Mouse (Mus musculus) G1E (cell line): Measurements from ENCODE around the gene Lime1. TPM values are rescaled to one million over a fixed set of nuclear protein-coding genes. Genes with fewer than 3 reads are reported as not detected.
A peak's percentile ranks its signal among the peaks of the same experiment; 100 is the strongest.

Source experiments
- ATAC-seq: 2 replicates; pipeline ENCODE4 v1.8.0; 2016; ENCODE audit warnings: mild to moderate bottlenecking; ENCODE audit not compliant: insufficient number of reproducible peaks, poor library complexity, low FRiP score, severe bottlenecking; ENCODE audit errors: extremely low read depth
- DNase-seq: peaks from one replicate; pipeline ENCODE4 v3.0.0; 2012; ENCODE audit warnings: low spot score
- H3K27me3 ChIP-seq: 2 replicates; pipeline ENCODE4 v1.6.1; 2012; ENCODE audit warnings: mild to moderate bottlenecking, low read length, inconsistent platforms; ENCODE audit not compliant: insufficient read depth
- H3K36me3 ChIP-seq: replicated peaks from 2 replicates; pipeline ENCODE3; 2012; ENCODE audit warnings: mild to moderate bottlenecking, inconsistent platforms
- H3K4me1 ChIP-seq: 2 replicates; pipeline ENCODE4 v1.6.1; 2012; ENCODE audit warnings: low read depth, low read length, inconsistent platforms, mixed read lengths; ENCODE audit not compliant: insufficient read depth
- H3K4me3 ChIP-seq: 2 replicates; pipeline ENCODE4 v1.5.1; 2012; ENCODE audit warnings: low read depth, mild to moderate bottlenecking, inconsistent platforms, low read length, moderate library complexity, mixed read lengths
- H3K9me3 ChIP-seq: replicated peaks from 2 replicates; pipeline ENCODE4 v1.6.1; 2012; ENCODE audit warnings: inconsistent platforms
- CTCF ChIP-seq: IDR thresholded peaks from 2 replicates; pipeline ENCODE4 v1.5.1; 2012; ENCODE audit warnings: low read depth, low read length, inconsistent platforms, mixed read lengths
- GATA1 ChIP-seq: IDR thresholded peaks from 2 replicates; pipeline ENCODE4 v1.6.1; 2012; ENCODE audit warnings: borderline replicate concordance, low read length, inconsistent platforms, mixed read lengths
- GATA2 ChIP-seq: IDR thresholded peaks from 2 replicates; pipeline ENCODE4 v1.6.1; 2012; ENCODE audit warnings: low read depth, low read length, inconsistent platforms, borderline replicate concordance
- POLR2AphosphoS5 ChIP-seq: IDR thresholded peaks from 2 replicates; pipeline ENCODE4 v1.6.1; 2012; ENCODE audit warnings: low read depth, low read length, inconsistent platforms; ENCODE audit not compliant: insufficient replicate concordance
- TAL1 ChIP-seq: conservative IDR thresholded peaks from 2 replicates; pipeline ENCODE4 v1.6.1; 2012; ENCODE audit warnings: low read depth, low read length, inconsistent platforms, mixed read lengths
- polyA plus RNA-seq: library from polyadenylated mRNA; stranded (reverse); fragments of >175 nt; gene quantifications from 2 replicates; pipeline ENCODE4 v1.2.3, GENCODE M21; 2012
- total RNA-seq, 2 experiments: library from RNA; stranded (forward) in 1 of 2; stranded (reverse) in 1 of 2; fragments of 200-1000 nt in 1 of 2; fragments of >200 nt in 1 of 2; fragmentation: Nextera tagmentation in 1 of 2; gene quantifications; 2 replicates each; pipeline ENCODE4 v1.2.3; 2014 to 2017

Gene Lime1
- total and polyA plus RNA-seq, 3 experiments = 15.3 to 29.9 (median 16.1) TPM

DNA sequence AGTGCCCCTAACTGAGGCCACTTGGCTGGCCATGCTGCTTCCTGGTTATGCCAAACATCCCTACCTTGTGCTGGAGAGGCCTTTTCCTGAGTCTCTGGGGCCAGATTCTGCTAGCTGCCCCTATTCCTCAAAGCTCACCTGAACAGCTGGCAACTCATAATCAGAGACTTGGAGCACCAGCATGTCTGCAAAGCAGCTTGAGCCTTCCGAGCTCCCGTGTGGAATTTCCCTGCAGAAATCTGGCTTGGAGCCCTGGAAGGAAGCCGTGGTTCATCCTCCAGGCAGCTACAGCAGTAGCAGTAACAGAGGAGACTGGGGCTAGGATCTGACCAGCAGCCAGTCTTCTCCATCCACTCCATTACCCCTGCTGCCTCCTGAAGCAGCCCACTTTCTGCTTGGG, 6.0 kb downstream of the Lime1 start:
- no peak for TF ChIP-seq POLR2AphosphoS5
- TF ChIP-seq TAL1 = no peak
- TF ChIP-seq GATA2 = no peak
- TF ChIP-seq GATA1 = no peak
- no peak for TF ChIP-seq CTCF
- Histone ChIP-seq H3K9me3 (no peaks in the 10 kb centered on the region), H3K36me3 (peaks cover 72% of the 10 kb centered on the region), H3K27me3 (no peaks in the 10 kb centered on the region), H3K4me1 (no peaks in the 10 kb centered on the region), H3K4me3 (no peak overlapping the region)
- ATAC-seq (no peak), DNase-seq (no peak)

DNA sequence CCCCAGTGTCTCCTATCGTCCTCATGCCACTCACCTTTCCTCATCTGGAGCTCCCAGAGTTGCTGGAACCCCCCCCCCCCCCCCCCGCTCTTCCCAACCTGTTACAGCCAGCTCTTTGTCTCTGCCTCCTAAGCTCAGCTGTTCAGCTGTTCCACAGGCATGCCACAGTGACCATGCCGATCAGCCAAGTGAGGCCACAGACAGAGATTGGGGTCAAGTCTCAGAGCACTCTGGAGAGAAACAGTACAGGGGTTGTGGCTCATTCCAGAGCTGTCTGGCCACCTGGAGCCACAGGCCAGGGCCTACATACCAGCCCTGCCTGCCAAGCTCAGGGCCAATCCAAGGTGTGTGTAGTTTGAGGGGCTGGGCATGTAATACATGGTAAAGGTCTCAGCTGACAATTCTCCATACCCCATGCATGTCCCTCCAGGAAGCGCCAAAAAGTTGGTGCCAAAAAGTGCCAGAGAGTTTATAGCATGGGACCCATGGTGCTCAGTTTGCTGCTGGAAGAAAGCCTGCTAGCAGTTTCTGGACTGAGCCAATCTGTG, 6.9 kb downstream of the Lime1 start:
- Histone ChIP-seq H3K27me3 (peaks cover 3% of the 10 kb centered on the region; the same call in 1 of the 2 replicates), H3K4me3 (no peak overlapping the region), H3K9me3 (no peaks in the 10 kb centered on the region), H3K36me3 (peaks cover 68% of the 10 kb centered on the region), H3K4me1 (no peaks in the 10 kb centered on the region)
- TF ChIP-seq CTCF (no peak), TAL1 (no peak), GATA2 (no peak), POLR2AphosphoS5 (no peak), GATA1 (no peak)
- no peak for ATAC-seq
- DNase-seq = no peak

DNA sequence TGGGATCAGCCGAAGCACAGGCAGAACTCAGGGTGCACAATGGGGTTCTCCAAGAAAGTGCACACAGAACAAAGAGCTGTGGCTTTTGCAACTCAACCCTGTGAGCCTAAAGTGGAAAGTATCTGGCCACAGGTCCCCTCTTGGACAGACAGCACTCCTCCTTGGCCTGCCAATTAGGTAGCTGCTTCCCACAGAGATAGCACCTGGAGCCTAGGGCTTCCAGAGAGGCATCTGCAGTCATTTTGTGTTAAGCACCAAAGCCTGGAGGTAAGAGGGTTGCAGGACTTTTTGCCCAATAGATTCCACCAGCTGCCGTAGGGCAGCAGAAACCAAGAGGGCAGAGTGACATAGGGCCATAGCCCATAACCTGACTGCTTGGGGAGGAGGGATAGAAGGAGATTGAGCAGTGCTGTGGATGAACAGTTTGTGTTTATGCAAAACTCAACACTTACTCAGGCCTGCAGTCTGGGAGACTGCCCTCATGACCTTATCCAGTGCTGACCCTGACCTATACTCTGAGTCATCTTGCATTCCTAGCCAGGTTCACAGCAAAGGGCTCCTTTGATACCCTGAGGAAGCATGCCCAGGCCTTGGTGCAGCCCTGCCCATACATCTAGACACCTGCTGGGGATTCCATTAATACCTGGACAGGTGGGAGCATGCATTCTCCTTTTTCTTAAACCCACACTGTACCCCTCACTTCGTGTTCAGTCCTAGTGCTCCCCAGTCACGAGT, 10.4 kb downstream of the Lime1 start:
- no peak for DNase-seq
- no peaks in the 10 kb centered on the region for H3K4me1 ChIP-seq
- H3K9me3 ChIP-seq = no peaks in the 10 kb centered on the region
- ATAC-seq = no peak
- no peak overlapping the region for H3K4me3 ChIP-seq
- no peak for TF ChIP-seq POLR2AphosphoS5
- no peak for TF ChIP-seq CTCF
- no peak for TF ChIP-seq TAL1
- TF ChIP-seq GATA2 = no peak
- TF ChIP-seq GATA1 = no peak
- H3K36me3 ChIP-seq = peaks cover 32% of the 10 kb centered on the region
- peaks cover 10% of the 10 kb centered on the region for H3K27me3 ChIP-seq

DNA sequence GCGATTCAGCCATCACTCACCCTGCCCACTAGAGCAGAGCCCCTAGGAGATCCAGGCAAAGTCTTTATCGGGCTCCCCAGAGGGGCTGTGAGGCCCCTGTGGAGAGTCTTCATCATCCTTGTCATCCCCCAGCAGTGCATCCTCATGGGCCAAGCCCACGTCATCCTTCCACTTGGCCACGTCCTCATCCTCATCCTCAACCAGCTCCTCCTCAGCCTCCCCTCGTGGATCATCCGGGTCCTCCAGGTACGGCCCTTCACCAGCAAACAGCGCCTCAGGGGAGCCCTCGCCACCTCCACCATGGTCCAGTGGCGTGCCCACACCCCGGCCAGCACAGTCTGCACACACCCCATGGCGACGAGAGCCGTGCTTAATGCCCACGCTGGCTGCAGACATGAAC, 11.1 kb downstream of the Lime1 start:
- Histone ChIP-seq H3K36me3 (peaks cover 25% of the 10 kb centered on the region), H3K27me3 (peaks cover 11% of the 10 kb centered on the region), H3K4me3 (no peak overlapping the region), H3K4me1 (no peaks in the 10 kb centered on the region), H3K9me3 (no peaks in the 10 kb centered on the region)
- ATAC-seq (no peak), DNase-seq (no peak)
- TF ChIP-seq GATA2 (no peak), GATA1 (no peak), POLR2AphosphoS5 (no peak), CTCF (no peak), TAL1 (no peak)

DNA sequence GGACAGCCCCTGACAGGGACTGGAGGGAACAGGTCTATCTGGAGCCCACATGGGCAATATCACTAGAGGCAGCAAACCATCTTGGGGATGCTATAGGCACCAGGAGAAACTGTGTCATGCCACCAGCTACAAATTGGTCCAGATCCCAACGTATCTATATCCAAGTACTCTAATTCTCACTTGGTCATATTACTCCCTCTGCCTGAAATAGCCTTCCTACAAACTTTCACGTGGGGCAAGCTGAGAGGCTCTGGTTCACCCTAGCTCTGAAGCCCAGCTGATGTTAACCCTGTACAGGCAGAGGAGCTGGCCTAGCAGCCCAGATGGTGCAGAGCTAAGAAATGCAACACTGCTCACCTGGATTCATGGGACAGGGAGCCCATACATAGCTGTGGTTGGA, 11.7 kb downstream of the Lime1 start:
- TF ChIP-seq GATA2 = no peak
- no peak for TF ChIP-seq GATA1
- TF ChIP-seq TAL1 = no peak
- TF ChIP-seq POLR2AphosphoS5 = no peak
- no peak for TF ChIP-seq CTCF
- Histone ChIP-seq H3K4me3 (no peak overlapping the region), H3K36me3 (peaks cover 19% of the 10 kb centered on the region), H3K4me1 (no peaks in the 10 kb centered on the region), H3K9me3 (no peaks in the 10 kb centered on the region), H3K27me3 (peaks cover 11% of the 10 kb centered on the region)
- DNase-seq (no peak), ATAC-seq (no peak)

DNA sequence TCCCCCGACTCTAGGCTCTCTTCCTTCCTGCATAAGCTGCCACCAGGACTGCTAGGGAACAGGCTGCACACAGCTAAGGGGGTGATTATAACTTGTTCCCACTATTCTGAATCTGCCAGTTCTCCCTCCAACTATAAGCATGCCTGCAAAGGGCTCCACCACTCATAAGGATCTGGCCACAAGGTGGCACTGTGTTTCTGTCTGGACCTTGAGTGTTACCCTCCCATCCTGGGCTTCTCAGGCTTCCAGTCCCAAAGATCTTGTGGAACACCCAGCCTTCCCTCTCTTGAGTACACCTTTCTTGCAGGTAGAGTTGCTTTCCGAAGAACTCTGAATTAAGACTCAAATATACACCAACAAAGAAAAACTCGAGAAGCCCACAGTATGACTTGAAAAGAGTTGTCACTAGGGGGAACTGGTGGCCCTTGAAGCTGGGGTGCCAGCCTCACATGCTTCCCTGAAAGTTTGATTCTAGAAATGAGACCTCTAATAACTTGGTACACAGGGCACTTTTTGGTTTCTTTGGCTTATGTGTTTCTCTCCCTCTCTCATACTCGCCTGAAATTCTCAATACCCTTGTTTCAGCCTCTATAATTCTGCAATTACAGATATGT, 12.8 kb downstream of the Lime1 start:
- TF ChIP-seq TAL1 = no peak
- TF ChIP-seq CTCF = peak; percentile 73
- Histone ChIP-seq H3K9me3 (no peaks in the 10 kb centered on the region), H3K36me3 (peaks cover 9% of the 10 kb centered on the region), H3K4me1 (no peaks in the 10 kb centered on the region), H3K27me3 (peaks cover 16% of the 10 kb centered on the region), H3K4me3 (no peak overlapping the region)
- DNase-seq (peak; percentile 74), ATAC-seq (peak; percentile 54; the same call in 1 of the 2 replicates)
